Mouse (Mus musculus) forebrain, embryonic 14.5 days (tissue): ENCODE results near the gene Apoa1. TPM values are rescaled to one million over a fixed set of nuclear protein-coding genes. Genes with fewer than 3 reads are reported as not detected.

Experiments used
- polyA plus RNA-seq: library from polyadenylated mRNA; unstranded; fragments of >200 nt; fragmentation: Nextera tagmentation; extraction: Ambion mirVana; gene quantifications from 2 replicates; pipeline ENCODE4 v1.2.1, GENCODE M21; 2014

Gene Apoa1
- polyA plus RNA-seq, 1 experiment from 2014 or later, result 1.6 TPM

Other genes starting within 250 kb of the Apoa1 start
- gene Pafah1b2, start 215.9 kb upstream of the Apoa1 start, polyA plus RNA-seq, result 314 and 359 TPM in 2 replicates
- 5.0 and 5.7 TPM in 2 replicates for gene Sik3, start 215.8 kb upstream of the Apoa1 start, polyA plus RNA-seq
- gene Apoc3, start 7.1 kb downstream of the Apoa1 start, polyA plus RNA-seq, result not detected in 2 replicates
- gene Apoa4, start 12.1 kb downstream of the Apoa1 start, polyA plus RNA-seq, result not detected in 2 replicates
- not detected in 2 replicates for gene Apoa5, start 40.1 kb downstream of the Apoa1 start, polyA plus RNA-seq
- 68.8 and 70.1 TPM in 2 replicates for gene Zpr1, start 44.5 kb downstream of the Apoa1 start, polyA plus RNA-seq
- 14.9 and 18.7 TPM in 2 replicates for gene Bud13, start 54.4 kb downstream of the Apoa1 start, polyA plus RNA-seq
- gene 4931429L15Rik, start 91.4 kb downstream of the Apoa1 start, polyA plus RNA-seq, result not detected in 2 replicates